Mouse (Mus musculus): ENCODE data around the gene Angptl4. TPM values are rescaled to one million over a fixed set of nuclear protein-coding genes. Genes with fewer than 3 reads are reported as not detected.
A peak's percentile ranks its signal among the peaks of the same experiment; 100 is the strongest.
"Not testable (repeated sequence)": the region's sequence is repeated elsewhere in the genome, so short reads cannot be mapped to it uniquely, and the experiment has no call there.

Angptl4 gene
- total RNA-seq (2021): 1 to 10 TPM; 3.8 to 4.0 TPM

DNA sequence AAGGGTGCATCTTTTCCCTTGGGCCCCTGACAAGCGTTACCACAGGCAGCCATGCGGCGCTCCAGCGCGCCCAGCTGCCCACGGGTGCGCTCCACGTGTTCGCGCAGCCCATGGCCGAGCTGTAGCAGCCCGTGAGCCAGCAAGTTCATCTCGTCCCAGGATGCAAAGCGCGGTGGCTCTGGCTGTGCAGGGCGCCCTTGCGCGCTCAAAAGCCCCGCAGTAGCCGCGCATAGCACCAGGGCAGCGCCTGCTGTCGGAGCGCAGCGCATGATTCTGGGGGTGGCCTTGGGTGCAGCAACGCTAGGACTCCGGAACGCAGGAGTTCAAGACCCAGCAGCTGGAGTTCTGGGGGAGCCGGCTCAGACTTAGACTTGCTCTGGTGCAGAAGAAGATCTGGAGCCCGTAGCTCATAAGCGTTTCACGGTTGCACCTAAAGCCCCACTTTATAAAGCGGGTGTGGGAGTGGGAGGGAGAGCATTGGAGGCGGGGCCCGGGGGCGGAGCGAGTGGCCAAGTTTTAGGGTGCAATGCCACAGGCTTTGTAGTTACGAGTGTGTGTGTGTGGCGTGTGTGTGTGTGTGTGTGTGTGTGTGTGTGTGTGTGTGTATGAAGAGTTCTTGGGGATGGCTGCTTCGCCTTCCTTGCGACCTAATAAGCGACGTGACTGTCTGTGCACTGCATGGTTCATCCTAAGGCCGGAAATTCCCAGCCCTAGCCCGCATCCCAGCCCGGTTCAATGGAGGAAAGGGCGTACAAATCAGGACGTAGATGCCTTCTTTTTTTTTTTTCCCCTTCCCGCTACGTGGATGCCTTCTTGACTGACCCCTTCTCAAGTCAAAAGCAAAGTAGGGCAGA, at the start of gene Angptl4:
Angptl4 (minus strand) TSS at position 707 of the 854 bp plus-strand sequence.
- peak; percentile 33 to 34 for DNase-seq (ENCODE audit: extremely low spot score in 1 of 2, low spot score in 1 of 2)

- DNase-seq (ENCODE audit: extremely low spot score in 1 of 2, low spot score in 1 of 2): no peak
Measured at GRCm38 (mm10) chr17:33829561-33829960, 47.9 kb upstream of the Angptl4 start.

- DNase-seq (ENCODE audit: extremely low spot score in 1 of 2, low spot score in 1 of 2): no peak
Measured at GRCm38 (mm10) chr17:33828892-33829291, 47.3 kb upstream of the Angptl4 start.

GRCm38 (mm10) chr17:33826850-33827249, 45.2 kb upstream of the Angptl4 start:
- peak; percentile 45 to 62 for DNase-seq (ENCODE audit: extremely low spot score in 1 of 2, low spot score in 1 of 2)

GRCm38 (mm10) chr17:33825462-33825861, 43.8 kb upstream of the Angptl4 start:
- DNase-seq (ENCODE audit: extremely low spot score in 1 of 2, low spot score in 1 of 2): no peak

GRCm38 (mm10) chr17:33824997-33825330, 43.3 kb upstream of the Angptl4 start:
- not testable (repeated sequence) for DNase-seq (ENCODE audit: extremely low spot score in 1 of 2, low spot score in 1 of 2)

- peak; percentile 94 to 95 for DNase-seq (ENCODE audit: extremely low spot score in 1 of 2, low spot score in 1 of 2)
Measured at GRCm38 (mm10) chr17:33824084-33824996, 42.7 kb upstream of the Angptl4 start, which contains the start of the genes Rps28 and Ndufa7. Gene Rps28 (minus strand): TSS chr17:33824562. Gene Ndufa7 (plus strand): TSS chr17:33824572.

GRCm38 (mm10) chr17:33823171-33823570, 41.5 kb upstream of the Angptl4 start:
- DNase-seq (ENCODE audit: extremely low spot score in 1 of 2, low spot score in 1 of 2): not testable (repeated sequence)

GRCm38 (mm10) chr17:33822436-33822959, 40.9 kb upstream of the Angptl4 start:
- DNase-seq (ENCODE audit: extremely low spot score in 1 of 2, low spot score in 1 of 2): no peak

GRCm38 (mm10) chr17:33817969-33818643, 36.5 kb upstream of the Angptl4 start:
- DNase-seq (ENCODE audit: extremely low spot score in 1 of 2, low spot score in 1 of 2): no peak

- peak; percentile 76 to 77 for DNase-seq (ENCODE audit: extremely low spot score in 1 of 2, low spot score in 1 of 2)
Measured at GRCm38 (mm10) chr17:33817184-33817968, 35.7 kb upstream of the Angptl4 start.

DNA sequence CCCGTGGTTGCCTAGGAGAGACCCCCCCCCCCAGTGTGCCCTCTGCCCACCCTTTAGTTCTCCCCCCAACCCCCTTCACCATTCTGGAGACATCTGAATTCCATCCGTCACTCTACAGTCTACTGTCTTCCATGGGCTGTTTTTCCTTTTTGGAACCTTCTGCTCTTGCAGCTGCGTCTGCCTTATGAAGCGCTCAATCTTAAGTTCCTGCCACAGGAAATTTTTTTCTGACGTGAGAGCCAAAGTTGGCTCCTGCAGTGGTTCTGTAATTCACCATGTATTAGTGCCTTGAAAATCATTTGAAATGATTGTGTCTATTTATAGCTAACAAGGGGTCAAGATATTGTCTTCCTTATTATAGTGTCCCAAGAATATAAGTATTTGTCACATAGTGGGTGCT, 35.0 kb upstream of the Angptl4 start:
- no peak for DNase-seq (ENCODE audit: extremely low spot score in 1 of 2, low spot score in 1 of 2)

GRCm38 (mm10) chr17:33815399-33815798, 33.8 kb upstream of the Angptl4 start:
- DNase-seq (ENCODE audit: extremely low spot score in 1 of 2, low spot score in 1 of 2): no peak

DNA sequence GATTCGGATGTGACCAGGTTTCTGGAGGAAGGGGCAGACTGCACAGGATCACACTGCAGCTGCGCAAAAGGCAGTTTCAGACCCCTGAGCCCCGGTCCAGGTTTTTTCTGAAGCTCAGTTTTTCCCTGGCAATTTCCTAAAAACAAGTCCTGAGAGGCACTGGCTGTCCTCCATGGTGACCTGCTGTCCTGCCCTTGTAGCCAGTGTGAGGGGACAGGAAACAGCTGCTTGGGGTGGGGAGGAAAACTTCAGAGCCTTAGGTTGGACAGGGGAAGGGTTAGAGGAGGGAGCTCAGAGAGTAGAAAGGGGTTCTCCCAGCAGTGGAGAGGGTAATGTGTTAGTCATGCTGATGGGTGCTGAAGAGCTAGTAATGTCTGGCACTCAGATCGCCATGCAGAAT, 31.4 kb upstream of the Angptl4 start:
- DNase-seq (ENCODE audit: extremely low spot score in 1 of 2, low spot score in 1 of 2): no peak

DNA sequence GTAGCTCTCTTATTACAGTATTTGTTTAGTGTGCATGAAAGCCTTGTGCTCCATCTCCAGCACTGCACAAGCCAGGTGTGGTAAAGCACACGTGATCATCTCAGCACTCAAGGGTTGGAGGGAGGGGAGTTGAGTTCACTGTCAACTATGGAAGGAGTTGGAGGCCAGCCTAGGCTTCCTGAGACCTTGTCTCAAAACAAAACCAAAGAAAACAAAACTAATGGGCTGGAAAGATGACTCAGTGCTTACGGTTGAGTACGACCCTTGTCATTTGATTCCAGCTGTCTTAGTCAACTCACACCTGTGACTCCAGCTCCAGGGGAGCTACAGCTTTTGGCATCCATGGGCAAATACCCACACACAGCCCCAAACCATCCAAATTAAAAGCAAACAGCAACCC, 30.8 kb upstream of the Angptl4 start:
- no peak for DNase-seq (ENCODE audit: extremely low spot score in 1 of 2, low spot score in 1 of 2)

- no peak for DNase-seq (ENCODE audit: extremely low spot score in 1 of 2, low spot score in 1 of 2)
Measured at GRCm38 (mm10) chr17:33811142-33811516, 29.5 kb upstream of the Angptl4 start.

DNA sequence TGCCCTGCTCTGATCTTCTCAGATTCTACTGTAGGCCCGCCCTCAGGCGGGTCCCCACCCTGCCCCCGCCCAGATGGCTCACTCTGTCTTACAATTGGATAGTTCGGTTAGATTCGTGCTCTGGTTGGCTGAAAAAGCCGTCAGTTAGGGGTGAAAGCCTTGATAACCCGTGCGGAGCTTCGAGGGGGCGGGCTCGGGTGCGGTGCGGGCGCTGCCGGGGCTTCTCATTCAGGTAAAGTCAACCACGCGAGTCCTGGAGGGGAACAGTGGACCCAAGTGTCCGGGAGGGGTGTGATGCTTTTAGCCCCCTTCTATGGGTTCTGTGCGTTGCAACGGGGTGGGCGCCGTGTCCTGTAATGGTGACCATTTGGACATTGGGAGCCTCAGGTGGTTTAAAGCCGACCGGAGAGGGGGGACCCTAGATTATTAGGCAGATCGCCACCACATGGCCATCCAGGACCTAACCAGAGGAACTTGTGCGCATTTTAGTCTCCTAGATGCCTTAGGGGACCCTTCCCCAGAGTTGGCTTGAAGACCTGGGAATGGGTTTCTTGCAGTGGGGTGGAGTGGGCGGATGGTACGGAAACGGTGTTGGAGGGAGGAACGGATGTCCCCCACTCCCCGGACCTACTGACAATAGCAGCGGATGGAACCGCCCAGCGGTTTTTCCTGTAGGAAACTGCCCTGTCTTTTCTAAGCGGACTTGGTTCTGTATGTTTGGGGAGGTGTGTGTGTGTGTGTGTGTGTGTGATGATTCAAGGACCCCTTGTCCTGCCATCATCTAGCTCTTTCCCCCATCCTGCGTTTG, 28.9 kb upstream of the Angptl4 start, which contains the start of gene Kank3:
Kank3 (plus strand) TSS at position 186 of the 808 bp plus-strand sequence.
- peak; percentile 93 to 95 for DNase-seq (ENCODE audit: extremely low spot score in 1 of 2, low spot score in 1 of 2)

GRCm38 (mm10) chr17:33808192-33808591, 26.6 kb upstream of the Angptl4 start:
- no peak for DNase-seq (ENCODE audit: extremely low spot score in 1 of 2, low spot score in 1 of 2)

All from layer of hippocampus, postnatal 25 days (tissue).